Mouse (Mus musculus) spleen, adult 12 weeks (tissue): Measurements from ENCODE around the gene Pmm1.
"Not testable (repeated sequence)": the region's sequence is repeated elsewhere in the genome, so short reads cannot be mapped to it uniquely, and the experiment has no call there.

Source experiments
- DNase-seq: peaks from one replicate; pipeline ENCODE4 v3.0.0; 2022; ENCODE audit warnings: low spot score

Pmm1 gene

GRCm38 (mm10) chr15:81926446-81926822, 34.3 kb downstream of the Pmm1 start:
- DNase-seq, result no peak

- peak; percentile 88 for DNase-seq
Measured at GRCm38 (mm10) chr15:81925760-81926445, 34.8 kb downstream of the Pmm1 start, which contains the start of gene Polr3h. TSS of gene Polr3h (minus strand) at chr15:81926240.

DNA sequence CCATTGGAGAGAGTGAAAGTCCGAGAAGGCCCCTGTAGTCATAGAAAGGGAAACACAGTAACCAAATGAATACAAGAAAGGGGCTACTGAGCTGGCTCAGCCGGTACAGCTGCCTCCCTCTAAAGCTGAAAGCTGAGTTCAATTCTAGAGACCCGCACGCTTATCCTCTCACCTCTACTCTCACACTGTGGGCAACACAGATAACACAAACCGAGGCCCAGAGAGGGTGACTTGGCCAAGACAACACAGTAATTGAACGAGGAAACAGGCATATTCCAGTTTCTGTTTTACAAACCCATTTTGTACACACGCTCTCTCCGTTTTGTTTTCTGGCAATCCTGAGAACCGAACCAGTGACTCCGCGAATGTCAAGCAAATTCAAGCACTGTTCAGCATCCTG, 35.8 kb downstream of the Pmm1 start:
- peak; percentile 19 for DNase-seq

- DNase-seq, result no peak
Measured at GRCm38 (mm10) chr15:81921255-81921654, 39.5 kb downstream of the Pmm1 start.

DNA sequence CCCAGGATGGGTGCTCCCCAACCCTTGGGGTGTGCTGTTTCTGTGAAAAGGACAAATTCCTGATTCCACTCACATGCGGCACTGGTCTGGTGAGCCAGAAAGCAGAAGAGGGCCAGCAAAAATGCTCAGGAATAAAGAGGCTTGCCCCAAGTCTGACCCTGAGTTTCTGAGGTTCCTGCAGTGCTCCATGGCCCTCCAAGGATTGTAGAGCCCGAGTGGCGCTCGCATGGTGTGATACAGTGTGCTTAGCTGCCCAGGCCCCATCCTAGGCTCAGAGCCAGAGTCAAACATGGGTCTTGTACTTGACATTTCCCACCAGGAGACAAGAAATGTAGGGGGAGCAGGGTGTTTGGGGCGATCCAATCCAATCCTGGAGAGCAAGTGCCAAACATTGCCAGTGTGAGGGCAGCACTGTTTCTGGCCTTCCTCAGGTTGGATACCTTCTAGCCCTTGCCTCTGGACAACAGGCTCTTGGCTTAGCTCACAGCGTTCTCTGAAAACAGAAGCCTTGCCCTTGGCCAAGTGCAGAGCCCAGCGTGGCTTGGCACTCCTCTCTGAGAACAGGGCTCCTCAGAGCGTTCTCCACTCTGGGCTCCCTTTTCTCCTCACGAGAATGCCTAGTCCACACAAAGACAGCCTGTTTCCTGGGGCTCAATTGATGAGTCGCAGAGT, 40.0 kb downstream of the Pmm1 start:
- DNase-seq, result no peak

- no peak for DNase-seq
Measured at GRCm38 (mm10) chr15:81919062-81919461, 41.7 kb downstream of the Pmm1 start.

DNA sequence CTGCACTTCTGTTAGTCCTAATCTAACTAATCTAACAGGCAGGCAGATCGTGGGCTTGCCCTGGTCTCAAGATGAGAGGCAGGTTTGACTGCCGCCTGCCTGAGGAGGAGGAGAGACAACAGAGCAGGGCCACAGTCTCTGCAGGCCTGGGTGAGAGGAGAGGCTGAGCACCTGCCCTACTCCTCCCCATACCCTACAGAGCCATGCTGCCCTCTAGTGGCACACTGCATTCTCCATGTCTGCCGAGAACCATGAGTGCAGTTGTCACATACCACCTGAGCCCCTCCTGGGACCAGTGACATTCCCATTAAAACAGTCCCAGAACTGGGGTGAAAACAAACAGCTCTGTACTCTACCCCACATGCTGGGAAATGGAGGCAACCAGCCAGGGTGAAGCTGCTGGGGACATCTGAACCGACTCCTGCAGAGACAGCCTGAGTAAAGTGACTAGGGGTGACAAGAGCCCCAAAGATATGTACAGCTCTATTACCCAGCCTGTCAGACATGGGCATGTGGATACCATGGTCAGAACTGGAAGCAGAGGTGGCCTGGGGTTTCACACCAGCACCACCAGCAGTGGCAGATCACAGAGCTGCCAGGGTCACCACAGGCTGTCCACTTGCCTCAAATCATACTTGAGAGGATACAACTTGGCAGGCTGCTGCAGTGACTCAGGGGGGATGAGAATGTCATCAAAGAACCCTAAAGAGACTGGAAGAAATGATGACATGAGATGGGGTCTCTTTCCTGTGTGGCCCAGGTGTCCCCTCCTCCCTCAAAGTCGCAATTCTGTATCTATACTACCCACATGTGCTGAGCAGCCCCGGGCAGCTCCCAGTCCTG, 42.9 kb downstream of the Pmm1 start:
- DNase-seq, result peak; percentile 61

DNA sequence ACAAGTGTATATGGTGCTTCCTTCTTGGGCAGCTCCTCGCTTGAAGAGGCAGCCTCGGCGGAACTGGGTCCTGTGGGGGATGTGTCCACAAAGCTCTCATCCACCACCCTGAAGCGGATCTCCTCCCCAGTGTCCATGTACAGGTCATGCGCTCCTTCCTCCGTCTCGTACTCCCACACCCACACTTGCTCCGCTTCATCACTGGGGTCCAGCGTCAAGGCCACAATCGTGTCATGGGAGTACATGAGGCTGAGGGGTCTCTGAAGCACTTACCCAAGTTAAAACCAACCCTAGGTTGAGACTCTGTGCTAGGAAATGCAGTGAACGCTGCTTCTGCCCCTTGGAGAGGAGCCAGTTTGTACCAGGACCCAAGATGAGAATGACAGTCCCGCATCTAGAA, 43.5 kb downstream of the Pmm1 start:
- DNase-seq, result no peak

DNA sequence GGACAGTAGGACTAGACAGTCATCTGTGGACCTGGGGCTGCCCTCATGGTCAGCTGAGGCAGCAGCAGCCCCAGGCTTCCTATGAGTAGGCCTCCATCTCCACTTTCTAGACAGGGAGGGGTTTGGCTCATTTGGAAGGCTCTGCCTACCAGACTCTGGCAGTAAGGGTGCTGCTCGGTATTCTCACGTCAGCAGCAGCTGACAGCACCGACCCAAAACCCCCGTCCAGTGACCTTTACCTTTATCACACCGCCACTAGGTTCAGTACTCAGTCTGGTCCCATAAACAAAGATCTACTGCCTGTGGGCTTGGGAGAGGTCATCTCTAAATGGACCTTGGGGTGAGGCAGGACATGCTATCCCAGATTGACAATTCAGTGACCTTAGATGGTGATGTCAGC, 45.1 kb downstream of the Pmm1 start:
- DNase-seq, result no peak

DNA sequence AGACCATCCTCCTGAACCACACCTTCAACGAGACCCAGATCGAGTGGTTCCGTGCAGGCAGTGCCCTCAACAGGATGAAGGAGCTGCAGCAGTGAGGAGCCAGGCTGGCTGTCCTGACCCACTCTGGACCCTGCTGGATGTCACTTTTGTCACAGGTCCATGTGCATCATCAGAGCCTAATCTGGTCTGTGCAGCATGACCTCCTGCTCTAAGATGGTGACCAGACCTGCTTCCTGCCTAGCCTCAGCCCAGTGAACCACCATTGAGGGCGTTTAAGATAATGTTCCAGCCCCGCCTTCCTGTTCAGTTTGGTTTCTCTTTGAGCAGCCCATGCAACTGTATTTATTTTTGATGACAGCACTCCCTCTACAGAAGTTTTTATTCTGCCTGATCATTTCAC, 46.1 kb downstream of the Pmm1 start:
- DNase-seq, result no peak

DNA sequence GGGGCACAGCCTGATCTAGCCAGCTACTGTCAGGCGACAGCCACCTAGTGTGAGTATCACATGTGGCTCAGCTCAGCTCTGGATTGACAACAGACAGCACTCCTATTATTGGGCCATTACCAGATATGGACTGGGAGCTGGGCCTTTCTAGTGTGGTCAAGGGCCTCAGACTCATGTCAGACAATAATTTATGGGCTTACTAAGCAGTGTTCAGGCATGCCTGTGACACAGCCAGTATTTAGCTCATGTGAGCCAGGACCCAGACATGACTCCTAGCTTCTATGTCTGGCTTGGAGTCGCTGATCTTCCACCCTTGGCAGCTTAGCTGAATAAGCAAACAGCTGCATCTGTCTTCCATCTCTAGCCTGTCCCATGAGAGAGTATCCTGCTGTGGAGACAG, 48.2 kb downstream of the Pmm1 start:
- no peak for DNase-seq

DNA sequence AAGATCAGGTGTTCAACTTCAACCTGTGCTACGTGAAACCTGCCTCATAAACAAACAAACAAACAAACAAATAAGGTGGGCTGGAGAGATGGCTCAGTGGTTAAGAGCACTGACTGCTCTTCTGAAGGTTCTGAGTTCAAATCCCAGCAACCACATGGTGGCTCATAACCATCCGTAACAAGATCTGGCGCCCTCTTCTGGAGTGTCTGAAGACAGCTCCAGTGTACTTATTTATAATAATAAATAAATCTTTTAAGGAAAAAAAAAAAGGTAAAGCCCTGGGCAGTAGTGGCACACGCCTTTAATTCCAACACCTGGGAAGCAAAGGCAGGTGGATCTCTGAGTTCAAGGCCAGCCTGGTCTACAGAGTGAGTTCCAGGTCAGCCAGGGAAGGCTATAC, 52.0 kb downstream of the Pmm1 start:
- DNase-seq, result not testable (repeated sequence)

- DNase-seq, result no peak
Measured at GRCm38 (mm10) chr15:81907953-81908352, 52.8 kb downstream of the Pmm1 start.

DNA sequence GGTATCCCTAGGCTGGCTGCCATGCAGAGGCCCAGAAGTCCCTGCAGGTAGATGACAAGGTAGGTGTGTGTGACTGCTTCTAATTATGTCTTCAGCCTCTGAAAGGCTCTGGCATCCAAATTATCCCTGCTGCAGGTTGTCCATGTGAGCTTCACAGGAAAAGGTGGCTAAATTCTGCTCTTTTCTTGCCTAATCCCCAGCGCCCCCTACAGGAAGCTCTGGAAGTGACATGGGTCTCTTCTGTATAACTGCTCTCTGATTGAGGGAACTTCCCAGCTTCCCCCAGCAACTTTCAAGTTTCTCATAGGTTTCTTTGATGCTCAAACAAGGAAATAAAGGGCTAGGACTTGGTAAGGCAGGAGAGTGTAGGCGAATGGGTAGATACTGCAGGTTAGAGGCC, 55.8 kb downstream of the Pmm1 start:
- peak; percentile 61 for DNase-seq
